Mouse (Mus musculus) liver, embryonic 12.5 days (tissue): ENCODE results near the gene Esd. TPM values are rescaled to one million over a fixed set of nuclear protein-coding genes. Genes with fewer than 3 reads are reported as not detected.

ENCODE experiments used
- ATAC-seq: fragments of 200-750 bp; cut with Nextera tagmentation; 2 replicates; pipeline ENCODE4 v1.8.0; 2017; ENCODE audit warnings: moderate number of reproducible peaks, mild to moderate bottlenecking, moderate library complexity
- H3K27ac ChIP-seq: fragments of 300-500 bp; sonication (generic); 2 replicates; pipeline ENCODE4 v1.5.1; 2016; ENCODE audit warnings: mild to moderate bottlenecking
- H3K27me3 ChIP-seq: fragments of 300-500 bp; sonication (generic); replicated peaks from 2 replicates; pipeline ENCODE4 v1.6.1; 2016; ENCODE audit warnings: mild to moderate bottlenecking, moderate library complexity
- H3K36me3 ChIP-seq: fragments of 300-500 bp; sonication (generic); 2 replicates; pipeline ENCODE4 v1.6.1; 2016; ENCODE audit warnings: mild to moderate bottlenecking, moderate library complexity
- H3K4me1 ChIP-seq: fragments of 300-500 bp; sonication (generic); 2 replicates; pipeline ENCODE4 v1.6.1; 2016
- H3K4me2 ChIP-seq: fragments of 300-500 bp; sonication (generic); 2 replicates; pipeline ENCODE4 v1.6.1; 2016; ENCODE audit warnings: mild to moderate bottlenecking, moderate library complexity
- H3K4me3 ChIP-seq: fragments of 300-500 bp; sonication (generic); 2 replicates; pipeline ENCODE4 v1.5.1; 2016; ENCODE audit warnings: mild to moderate bottlenecking, moderate library complexity
- H3K9ac ChIP-seq: fragments of 300-500 bp; sonication (generic); 2 replicates; pipeline ENCODE4 v1.6.1; 2016; ENCODE audit warnings: mild to moderate bottlenecking, moderate library complexity
- H3K9me3 ChIP-seq: fragments of 300-500 bp; sonication (generic); replicated peaks from 2 replicates; pipeline ENCODE4 v1.6.1; 2016; ENCODE audit warnings: mild to moderate bottlenecking, moderate library complexity
- WGBS: fragments of 180-500 bp; shearing (Covaris S2); methylation state at CpG from one replicate; pipeline ENCODE4 v1.1.7; 2016; ENCODE audit not compliant: insufficient replicate concordance; 5-methylcytosine and 5-hydroxymethylcytosine counted together
- polyA plus RNA-seq: library from polyadenylated mRNA; unstranded; fragments of >200 nt; fragmentation: Nextera tagmentation; extraction: Ambion mirVana; gene quantifications from 2 replicates; pipeline ENCODE4 v1.2.1, GENCODE M21; 2016

Gene Esd
- polyA plus RNA-seq, 1 experiment from 2014 or later = 303 TPM

GRCm38 (mm10) chr14:74798063-74798890 lies 66.2 kb downstream of the Esd start:
- Histone ChIP-seq H3K36me3 (peaks cover 39% of the 10 kb centered on the region), H3K27me3 (no peaks in the 10 kb centered on the region), H3K9ac (no peak overlapping the region), H3K9me3 (peaks cover 12% of the 10 kb centered on the region), H3K27ac (no peak overlapping the region), H3K4me1 (no peaks in the 10 kb centered on the region), H3K4me3 (no peak overlapping the region), H3K4me2 (no peak overlapping the region)
- ATAC-seq = no peak
- WGBS = 85% methylated on average over 16 of the region's 16 CpGs

Other genes starting within 250 kb of the Esd start
- gene Htr2a, start 91.5 kb upstream of the Esd start, polyA plus RNA-seq = 0.29 and 0.31 TPM in 2 replicates
- gene Lrch1, start 215.6 kb downstream of the Esd start, polyA plus RNA-seq = 6.5 and 7.8 TPM in 2 replicates